Mouse (Mus musculus): ENCODE data around the gene Ugp2.

Gene Ugp2

DNA sequence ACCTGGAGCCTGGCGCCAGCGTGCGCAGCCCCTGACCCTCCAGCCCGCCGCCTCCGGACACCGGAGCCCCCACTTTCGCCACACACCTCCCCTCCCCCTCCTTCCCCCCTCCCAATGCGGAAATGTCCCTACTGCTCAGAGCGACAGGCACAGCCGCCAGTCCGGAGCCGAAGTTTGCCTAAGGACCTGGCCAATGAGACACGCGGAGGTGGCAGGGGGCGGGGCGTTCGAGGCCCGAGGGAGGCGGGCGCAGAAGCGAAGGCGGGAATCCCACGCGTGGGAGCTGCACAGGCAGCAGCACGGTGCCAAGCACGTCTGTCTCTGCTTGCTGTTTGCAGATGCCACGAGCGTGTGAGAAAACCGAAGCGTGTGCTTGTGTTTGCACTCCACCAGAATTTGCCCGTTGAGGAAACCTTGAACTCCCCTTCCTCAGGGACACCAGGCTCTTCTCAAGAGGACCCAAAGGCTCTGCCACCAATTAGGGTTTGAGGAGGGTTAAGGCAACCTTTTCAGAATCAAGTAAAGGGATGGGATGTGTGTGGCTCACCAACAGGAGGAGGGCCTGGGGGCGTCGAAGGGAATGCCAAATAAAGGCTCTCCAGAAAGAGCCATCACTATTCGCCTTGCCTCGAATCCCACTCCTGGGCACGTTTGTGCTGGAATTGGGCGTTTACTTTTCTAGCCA is at the start of gene Ugp2:
Ugp2 (minus strand) TSS at position 80 of the 685 bp plus-strand sequence.
- peak; percentile 95 for DNase-seq (ENCODE audit: low spot score)

DNA sequence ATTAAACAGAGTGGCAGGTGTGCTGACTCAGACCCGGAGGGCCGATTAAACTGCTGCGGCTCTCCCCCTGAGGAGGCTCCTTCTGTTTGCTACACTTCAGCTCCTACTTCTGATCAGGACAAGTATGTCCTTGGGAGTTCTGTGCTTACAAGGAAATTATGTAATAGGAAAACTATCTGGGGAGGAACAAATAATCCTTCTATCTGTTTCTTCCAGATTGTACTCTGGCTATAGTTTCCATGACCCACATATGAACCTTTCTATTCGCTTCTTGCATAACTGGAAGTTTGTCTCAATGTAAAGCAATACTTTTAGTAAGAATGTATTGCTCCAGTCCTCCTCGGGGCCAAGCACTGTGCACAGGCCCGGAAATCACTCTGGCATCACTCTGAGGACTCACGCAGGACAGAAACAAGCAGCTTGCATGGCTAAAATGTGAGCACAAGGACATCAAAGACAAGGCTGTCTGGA is 43.9 kb upstream of the Ugp2 start:
- DNase-seq (ENCODE audit: low spot score), result no peak

- no peak for DNase-seq (ENCODE audit: low spot score)
Observed at GRCm38 (mm10) chr11:21406668-21407067, 35.7 kb upstream of the Ugp2 start.

- no peak for DNase-seq (ENCODE audit: low spot score)
Observed at GRCm38 (mm10) chr11:21406141-21406540, 35.1 kb upstream of the Ugp2 start.

- DNase-seq (ENCODE audit: low spot score), result no peak
Observed at GRCm38 (mm10) chr11:21403877-21404276, 32.9 kb upstream of the Ugp2 start.

DNA sequence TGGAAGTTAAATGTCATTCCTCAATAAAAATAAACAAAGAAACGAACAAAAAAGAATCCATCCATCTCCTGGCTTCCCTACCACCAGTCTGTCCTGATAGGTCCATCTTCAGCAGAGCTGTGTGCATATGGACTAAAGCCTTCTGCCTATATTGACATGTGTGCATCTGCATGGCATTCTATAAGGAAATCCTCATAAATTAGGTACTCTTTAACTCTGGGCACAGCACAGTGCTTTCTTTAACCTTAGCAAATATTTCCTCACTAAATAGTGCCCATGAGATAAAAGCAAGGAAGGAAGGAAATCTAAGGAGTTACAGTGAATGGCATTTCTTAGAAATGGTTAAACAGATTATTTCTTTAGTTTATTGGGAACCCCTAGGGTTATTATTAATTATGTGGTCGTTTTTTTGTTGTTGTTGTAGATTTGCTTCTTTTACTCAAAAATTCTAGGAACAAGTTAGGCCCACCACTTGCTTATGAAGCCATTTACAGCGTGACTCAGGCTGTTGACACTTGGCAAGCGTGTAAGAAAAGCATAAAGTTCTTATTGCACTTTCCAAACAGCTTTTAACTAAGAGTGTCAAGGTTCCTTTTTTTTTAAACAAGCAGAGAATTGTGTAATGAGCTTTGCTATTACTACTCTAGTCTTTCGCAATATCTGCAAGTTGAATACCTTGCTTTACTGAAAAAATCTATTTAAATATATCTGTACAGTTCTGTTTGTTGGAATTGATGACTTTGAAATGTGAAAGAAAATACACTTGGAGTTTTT is 31.7 kb upstream of the Ugp2 start:
- no peak for DNase-seq (ENCODE audit: low spot score)

- DNase-seq (ENCODE audit: low spot score), result no peak
Observed at GRCm38 (mm10) chr11:21401248-21401647, 30.2 kb upstream of the Ugp2 start.

GRCm38 (mm10) chr11:21399186-21399681 is 28.2 kb upstream of the Ugp2 start:
- DNase-seq (ENCODE audit: low spot score), result peak; percentile 60

DNA sequence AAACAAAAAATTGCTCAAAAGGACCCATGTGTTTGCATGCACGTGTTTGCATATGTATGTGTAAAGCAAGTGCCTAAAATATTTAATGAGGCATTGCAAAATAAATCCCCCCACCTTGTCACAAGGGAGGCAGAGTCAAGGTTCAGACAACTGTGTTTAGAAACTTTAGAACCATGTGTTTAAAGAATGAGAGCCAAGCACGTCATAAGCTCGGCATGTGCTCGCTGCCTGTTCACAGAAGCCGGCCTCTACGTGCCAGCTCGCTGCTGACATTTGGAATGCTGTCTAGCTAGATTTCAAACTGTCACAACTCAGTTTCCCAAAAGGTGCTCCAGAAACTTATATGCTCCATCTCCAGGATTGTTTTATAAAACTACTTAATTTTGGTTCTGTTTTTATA is 27.5 kb upstream of the Ugp2 start:
- peak; percentile 25 for DNase-seq (ENCODE audit: low spot score)

- no peak for DNase-seq (ENCODE audit: low spot score)
Observed at GRCm38 (mm10) chr11:21386790-21387189, 15.8 kb upstream of the Ugp2 start.

GRCm38 (mm10) chr11:21374096-21374495 is 3.1 kb upstream of the Ugp2 start:
- DNase-seq (ENCODE audit: low spot score), result no peak

DNA sequence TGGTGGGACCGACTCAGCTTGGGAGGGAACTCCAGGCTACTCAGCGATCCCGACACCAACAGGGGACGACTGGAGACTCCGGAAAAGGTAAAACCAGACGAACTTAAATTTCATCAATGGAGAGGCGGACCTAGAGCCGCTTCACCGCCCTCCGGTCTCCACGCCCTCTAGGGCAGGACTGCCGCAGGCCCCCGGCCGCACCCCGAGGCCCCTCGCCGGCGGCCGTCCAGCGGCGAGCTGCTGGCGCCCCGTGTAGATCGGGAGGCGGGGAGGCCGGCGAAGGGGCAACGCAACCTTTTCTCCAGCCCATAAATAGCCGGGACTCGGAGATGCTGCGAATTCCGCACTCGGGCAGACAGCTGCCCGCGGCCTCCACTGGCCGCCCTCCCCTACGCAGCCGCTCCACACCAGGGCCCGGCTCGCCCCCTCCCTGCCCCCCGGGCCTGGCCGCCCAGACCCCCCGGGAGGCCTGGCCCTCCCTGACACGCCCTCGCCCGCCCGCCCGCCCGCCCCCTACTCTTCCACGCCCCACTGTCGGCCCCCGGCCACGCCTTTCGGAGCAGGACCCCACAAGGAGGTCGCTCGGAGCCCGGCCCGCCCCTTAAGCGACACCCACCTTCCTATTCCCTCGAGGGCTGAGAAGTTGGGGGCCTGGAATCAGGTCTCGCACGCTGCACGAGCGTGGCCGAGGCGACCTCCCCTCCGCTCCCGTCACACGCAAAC is 441 bp downstream of the Ugp2 start:
- DNase-seq (ENCODE audit: low spot score), result peak; percentile 85

- DNase-seq (ENCODE audit: low spot score), result peak; percentile 11
Observed at GRCm38 (mm10) chr11:21369248-21370016, 1.6 kb downstream of the Ugp2 start.

DNA sequence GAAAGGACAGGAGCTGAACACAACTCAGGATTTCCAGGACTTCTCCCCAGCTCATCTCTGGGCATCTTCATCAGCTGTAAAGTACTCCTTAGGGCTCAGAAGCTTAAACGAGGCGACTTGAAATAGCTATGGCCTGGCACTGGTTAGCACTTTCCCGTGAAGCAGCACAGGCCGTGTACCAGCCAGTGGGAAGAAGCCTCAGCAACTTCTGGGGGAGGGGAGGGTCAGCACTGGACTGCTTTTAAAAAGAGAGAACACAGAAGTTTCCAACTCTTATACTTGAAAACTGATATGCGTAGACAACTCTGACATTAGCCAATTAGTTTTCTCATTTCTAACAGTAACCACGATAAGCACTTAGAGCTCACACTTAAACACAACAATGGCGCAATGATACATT is 2.5 kb downstream of the Ugp2 start:
- peak; percentile 13 for DNase-seq (ENCODE audit: low spot score)

DNA sequence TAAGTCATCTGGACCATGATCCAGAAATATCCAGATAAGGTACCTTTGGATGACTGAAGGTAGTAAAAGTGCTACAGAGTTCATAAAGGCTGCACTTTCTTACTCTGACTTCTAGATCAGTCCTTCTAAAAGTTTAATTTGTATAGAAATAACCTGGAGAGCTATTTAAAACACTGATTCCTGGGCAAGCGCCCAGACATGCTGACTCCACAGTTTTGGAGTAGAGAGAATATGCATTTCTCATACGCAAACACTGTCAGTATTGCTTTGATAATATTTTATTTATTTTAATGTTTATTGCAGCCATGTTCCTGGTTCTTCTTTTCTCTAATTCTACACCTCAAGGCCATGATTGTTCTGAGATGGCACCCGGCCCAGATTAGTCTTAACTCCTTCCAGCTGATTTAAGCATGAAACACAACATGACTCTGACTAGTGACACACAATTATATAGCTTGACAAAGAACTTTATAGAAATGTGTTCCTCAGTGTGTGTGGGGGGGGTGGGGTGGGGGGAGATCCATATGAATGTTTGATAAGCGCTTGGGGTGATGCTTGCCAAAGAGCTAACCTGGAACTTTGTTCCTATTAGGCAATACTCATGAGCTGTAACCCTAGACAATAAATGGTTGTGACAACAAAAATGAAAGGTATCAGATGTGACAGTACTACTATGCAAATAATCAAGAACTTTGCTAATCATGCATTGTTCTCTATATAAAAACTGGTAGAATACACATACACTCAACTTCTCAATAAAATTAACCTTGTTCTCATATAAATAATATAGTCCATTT is 7.7 kb downstream of the Ugp2 start:
- no peak for DNase-seq (ENCODE audit: low spot score)

DNA sequence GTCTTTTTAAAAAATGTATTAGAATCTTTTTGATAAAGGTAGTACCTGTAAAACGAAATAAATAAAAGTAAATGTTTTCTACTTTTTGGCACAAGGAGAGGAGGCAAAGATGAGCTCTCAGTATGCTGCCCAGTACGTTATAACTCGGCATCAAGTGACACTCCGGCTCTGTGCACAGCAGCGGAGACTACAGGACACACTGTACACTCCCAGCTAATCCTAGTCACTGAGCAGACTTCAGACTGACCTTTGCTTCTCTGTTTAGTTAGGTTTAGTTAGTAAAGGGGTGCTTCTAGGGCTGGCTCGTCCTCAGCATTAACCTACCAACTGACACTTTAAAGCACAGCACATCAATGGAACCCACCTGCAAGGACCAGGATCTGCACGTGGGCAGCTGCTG is 19.7 kb downstream of the Ugp2 start:
- no peak for DNase-seq (ENCODE audit: low spot score)

DNA sequence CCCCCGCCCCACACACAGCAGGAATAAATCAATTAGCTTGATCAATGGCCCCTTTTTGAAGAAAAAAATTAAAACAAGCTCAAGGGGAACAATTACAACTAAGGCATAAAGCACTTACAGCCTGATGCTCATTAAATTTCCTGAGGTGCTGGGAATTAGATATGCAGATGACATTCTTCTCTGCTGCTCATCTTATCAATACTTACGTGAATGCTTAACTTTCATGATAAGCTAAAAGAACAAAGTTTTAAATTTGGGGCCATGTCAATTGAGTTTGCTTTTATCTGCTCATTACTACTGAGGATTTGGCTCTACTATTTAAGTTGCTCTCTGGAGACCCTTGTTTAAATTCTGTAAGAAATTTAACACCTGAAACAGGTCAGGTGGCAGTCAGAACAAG is 22.1 kb downstream of the Ugp2 start:
- no peak for DNase-seq (ENCODE audit: low spot score)

GRCm38 (mm10) chr11:21346020-21346419 is 25.0 kb downstream of the Ugp2 start:
- DNase-seq (ENCODE audit: low spot score), result no peak

- DNase-seq (ENCODE audit: low spot score), result no peak
Observed at GRCm38 (mm10) chr11:21343490-21343889, 27.5 kb downstream of the Ugp2 start.

DNA sequence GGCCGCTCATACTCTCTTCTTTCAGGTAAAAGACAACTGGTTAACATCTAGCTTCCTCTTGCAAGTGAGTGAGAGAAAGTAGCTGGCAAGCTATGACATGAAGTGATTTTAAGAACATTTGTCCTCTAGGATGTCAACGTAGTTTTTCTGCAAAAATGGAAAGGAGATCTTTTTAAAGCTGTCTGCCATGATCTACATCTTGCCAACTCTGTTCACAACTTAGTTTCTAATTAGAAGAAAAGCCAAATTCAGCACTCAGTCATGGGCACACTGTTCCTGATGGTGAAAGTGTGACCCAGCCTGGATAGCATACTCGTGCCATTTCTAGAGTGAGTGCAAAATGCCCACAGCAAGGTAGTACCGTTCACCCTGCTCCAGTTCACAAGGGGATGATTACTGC is 31.9 kb downstream of the Ugp2 start:
- no peak for DNase-seq (ENCODE audit: low spot score)

DNA sequence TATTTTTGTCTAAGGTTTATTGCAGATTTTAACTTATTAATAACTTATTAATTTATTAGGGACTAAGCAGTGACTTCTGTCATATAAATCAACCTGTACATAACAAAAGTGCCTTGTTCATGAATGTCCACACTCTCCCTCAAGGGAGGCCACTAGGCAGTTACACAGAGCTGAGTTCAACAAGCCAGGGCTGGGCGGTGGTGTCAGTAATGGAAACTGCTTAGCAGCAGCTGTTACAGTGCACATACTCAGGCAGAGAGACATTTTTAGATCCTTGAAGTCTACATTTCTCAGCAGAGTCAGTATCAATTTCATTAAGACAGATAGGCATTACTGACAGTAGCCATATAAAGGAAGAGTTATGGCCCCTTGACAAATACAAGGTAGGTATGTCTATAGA is 33.1 kb downstream of the Ugp2 start:
- DNase-seq (ENCODE audit: low spot score), result no peak

Measured in embryo, embryonic 10 days (tissue).